Mouse (Mus musculus): ENCODE data around the gene Abca8b.

GRCm38 (mm10) chr11:109893894-109894804, 101.5 kb downstream of the Abca8b start:
- no peak for TF ChIP-seq BHLHE40 (IDR thresholded peaks at IDR 0.05; ENCODE audit: low read depth, low read length)
- TF ChIP-seq EP300 (IDR thresholded peaks at IDR 0.05; ENCODE audit: low read length): 0 out of 2 replicates have a peak, but pooled peaks have one; percentile 24
- no peak for TF ChIP-seq MAZ (IDR thresholded peaks at IDR 0.05; ENCODE audit: low read depth, low read length)
- no peak for TF ChIP-seq POLR2A (IDR thresholded peaks at IDR 0.05; ENCODE audit: low read depth, low read length)
- no peak for TF ChIP-seq SIN3A (IDR thresholded peaks at IDR 0.05; ENCODE audit: low read length)
- TF ChIP-seq MAX (IDR thresholded peaks at IDR 0.05; ENCODE audit: low read length): no peak
- 0 out of 2 replicates have a peak, but pooled peaks have one; percentile 25 for TF ChIP-seq MAFK (IDR thresholded peaks at IDR 0.05; ENCODE audit: insufficient replicate concordance, low read length)
- TF ChIP-seq CTCF (conservative IDR thresholded peaks at IDR 0.05 in 1 of 2, IDR thresholded peaks at IDR 0.05 in 1 of 2; ENCODE audit: low read depth in 2 of 2, low read length in 2 of 2): no peak
- no peak for TF ChIP-seq E2F4 (IDR thresholded peaks at IDR 0.05; ENCODE audit: insufficient replicate concordance, low read depth, low read length)
- TF ChIP-seq POLR2AphosphoS2 (IDR thresholded peaks at IDR 0.05; ENCODE audit: low read depth, low read length): no peak
- no peak for TF ChIP-seq ZKSCAN1 (IDR thresholded peaks at IDR 0.05; ENCODE audit: borderline replicate concordance, low read depth, low read length)
- TF ChIP-seq ZC3H11A (IDR thresholded peaks at IDR 0.05; ENCODE audit: low read depth, low read length): no peak

Measured in CH12.LX (cell line).